Mouse (Mus musculus): ENCODE measurements around the gene A930018P22Rik. TPM values are rescaled to one million over a fixed set of nuclear protein-coding genes. Genes with fewer than 3 reads are reported as not detected.
"Not testable (repeated sequence)": the region's sequence is repeated elsewhere in the genome, so short reads cannot be mapped to it uniquely, and the experiment has no call there.

The A930018P22Rik gene
- polyA plus RNA-seq, 1 experiment, result not detected

DNA sequence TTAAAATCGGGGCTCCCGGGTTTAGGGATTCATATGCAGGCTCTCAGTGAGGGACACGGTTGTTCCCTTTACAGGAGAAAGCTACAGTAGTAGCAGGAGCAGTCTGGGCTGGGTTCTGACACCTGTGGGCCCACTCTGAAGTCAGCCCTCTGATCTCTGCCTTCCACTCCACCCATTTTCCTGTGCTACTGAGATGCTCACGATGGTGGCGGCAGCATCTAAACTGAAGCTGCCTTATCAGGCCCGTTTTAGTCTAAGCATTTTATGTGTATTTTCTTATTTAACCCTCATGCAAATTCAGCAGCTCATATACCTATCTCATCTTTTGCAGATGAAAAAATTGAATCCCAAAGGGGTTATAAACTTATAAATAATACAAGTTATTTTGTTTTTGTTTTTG is 17.8 kb upstream of the A930018P22Rik start:
- Histone ChIP-seq H3K36me3 (ENCODE audit: control insufficient read depth, insufficient read depth, low read length) (no peaks in the 10 kb centered on the region), H3K4me1 (ENCODE audit: control insufficient read depth, insufficient read depth, insufficient read length) (no peaks in the 10 kb centered on the region), H3K27ac (ENCODE audit: insufficient read depth, low read length) (no peak overlapping the region), H3K4me3 (ENCODE audit: extremely low read depth, insufficient read depth, insufficient read length) (no peak overlapping the region), H3K27me3 (ENCODE audit: control insufficient read depth, insufficient read depth, low read length) (no peaks in the 10 kb centered on the region)
- no peak for DNase-seq (ENCODE audit: low read depth in 1 of 2, low spot score in 2 of 2)
- 81% methylated on average over 6 of the region's 6 CpGs for WGBS
- TF ChIP-seq CTCF (IDR thresholded peaks at IDR 0.05; ENCODE audit: extremely low read depth, insufficient read depth, insufficient read length, insufficient replicate concordance) (no peak), POLR2A (IDR thresholded peaks at IDR 0.05; ENCODE audit: low read depth, low read length) (no peak)

GRCm38 (mm10) chr2:104109021-104109420 is 13.5 kb upstream of the A930018P22Rik start:
- H3K4me1 ChIP-seq (ENCODE audit: control insufficient read depth, insufficient read depth, insufficient read length); DNase-seq (ENCODE audit: low read depth in 1 of 2, low spot score in 2 of 2); H3K27ac ChIP-seq (ENCODE audit: insufficient read depth, low read length); H3K4me3 ChIP-seq (ENCODE audit: extremely low read depth, insufficient read depth, insufficient read length); H3K27me3 ChIP-seq (ENCODE audit: control insufficient read depth, insufficient read depth, low read length); H3K36me3 ChIP-seq (ENCODE audit: control insufficient read depth, insufficient read depth, low read length): not testable (repeated sequence)
- 91% methylated on average over 2 of the region's 2 CpGs for WGBS

DNA sequence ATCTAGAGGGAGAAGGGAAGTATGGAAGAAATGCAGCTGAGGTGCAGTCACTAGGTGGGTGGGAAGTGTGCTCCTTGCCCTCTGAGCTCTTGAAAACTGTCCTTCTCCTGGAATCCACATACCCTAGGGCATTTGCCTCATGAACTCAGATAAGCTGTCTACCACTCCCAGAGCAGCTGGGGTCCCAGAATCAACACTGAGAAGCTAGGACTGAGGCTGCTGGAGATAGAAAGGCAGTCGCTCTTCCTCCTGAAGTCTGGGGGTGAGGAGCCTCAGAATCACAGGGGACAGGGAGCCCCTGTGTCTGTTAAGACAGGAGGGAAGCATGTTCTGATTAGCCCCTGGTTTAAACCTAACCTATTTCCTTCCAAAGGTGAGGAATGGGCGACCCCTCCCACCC is 13.0 kb upstream of the A930018P22Rik start:
- Histone ChIP-seq H3K4me3 (ENCODE audit: extremely low read depth, insufficient read depth, insufficient read length) (no peak overlapping the region), H3K4me1 (ENCODE audit: control insufficient read depth, insufficient read depth, insufficient read length) (no peaks in the 10 kb centered on the region), H3K36me3 (ENCODE audit: control insufficient read depth, insufficient read depth, low read length) (no peaks in the 10 kb centered on the region), H3K27me3 (ENCODE audit: control insufficient read depth, insufficient read depth, low read length) (0 out of 2 replicates have a peak, but pooled peaks cover 1% of the 10 kb centered on the region), H3K27ac (ENCODE audit: insufficient read depth, low read length) (no peak overlapping the region)
- no peak for TF ChIP-seq CTCF (IDR thresholded peaks at IDR 0.05; ENCODE audit: extremely low read depth, insufficient read depth, insufficient read length, insufficient replicate concordance)
- DNase-seq (ENCODE audit: low read depth in 1 of 2, low spot score in 2 of 2), result no peak
- WGBS, result 92% methylated on average over 2 of the region's 2 CpGs

GRCm38 (mm10) chr2:104110031-104110430 is 12.5 kb upstream of the A930018P22Rik start:
- TF ChIP-seq CTCF (IDR thresholded peaks at IDR 0.05; ENCODE audit: extremely low read depth, insufficient read depth, insufficient read length, insufficient replicate concordance) (no peak), POLR2A (IDR thresholded peaks at IDR 0.05; ENCODE audit: low read depth, low read length) (no peak)
- WGBS, result 72% methylated on average over 4 of the region's 4 CpGs
- H3K27me3 ChIP-seq (ENCODE audit: control insufficient read depth, insufficient read depth, low read length), result 0 out of 2 replicates have a peak, but pooled peaks cover 1% of the 10 kb centered on the region
- no peak for DNase-seq (ENCODE audit: low read depth in 1 of 2, low spot score in 2 of 2)
- H3K27ac ChIP-seq (ENCODE audit: insufficient read depth, low read length), result no peak overlapping the region
- H3K4me1 ChIP-seq (ENCODE audit: control insufficient read depth, insufficient read depth, insufficient read length), result no peaks in the 10 kb centered on the region
- H3K4me3 ChIP-seq (ENCODE audit: extremely low read depth, insufficient read depth, insufficient read length), result no peak overlapping the region
- H3K36me3 ChIP-seq (ENCODE audit: control insufficient read depth, insufficient read depth, low read length), result no peaks in the 10 kb centered on the region

DNA sequence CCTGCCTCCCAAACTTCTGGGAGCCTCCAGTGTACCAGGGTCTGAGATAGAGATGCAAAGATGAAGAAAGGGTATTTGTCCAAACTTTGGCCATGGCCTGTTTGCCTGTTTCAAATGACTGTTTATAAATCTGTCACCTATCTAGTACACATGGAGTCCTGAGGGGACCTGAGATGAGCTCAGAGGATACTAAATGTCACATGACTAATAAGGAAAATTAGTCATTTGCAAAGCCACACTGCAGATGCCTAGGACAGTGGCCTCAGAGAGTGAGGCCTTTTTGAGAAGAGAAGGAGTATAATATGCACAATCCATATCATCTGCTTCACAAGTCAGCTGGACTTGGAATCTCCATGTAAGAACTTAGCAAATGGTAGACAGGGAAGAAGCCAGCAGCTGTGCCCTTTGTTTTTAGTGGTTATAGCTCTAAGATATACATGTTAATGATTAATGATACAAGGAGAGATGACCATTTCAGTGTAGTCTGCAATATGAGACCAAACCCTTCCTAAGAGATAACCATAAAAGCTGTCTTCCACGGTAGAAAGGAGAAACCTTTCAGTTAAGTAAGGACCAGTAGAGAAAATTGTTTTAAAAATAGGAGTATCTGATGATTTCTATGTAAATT is 11.3 kb upstream of the A930018P22Rik start:
- H3K4me3 ChIP-seq (ENCODE audit: extremely low read depth, insufficient read depth, insufficient read length); DNase-seq (ENCODE audit: low read depth in 1 of 2, low spot score in 2 of 2); H3K4me1 ChIP-seq (ENCODE audit: control insufficient read depth, insufficient read depth, insufficient read length); H3K36me3 ChIP-seq (ENCODE audit: control insufficient read depth, insufficient read depth, low read length); H3K27me3 ChIP-seq (ENCODE audit: control insufficient read depth, insufficient read depth, low read length); H3K27ac ChIP-seq (ENCODE audit: insufficient read depth, low read length): not testable (repeated sequence)
- WGBS, result no CpG with 5 or more reads among the region's 1 CpGs

- not testable (repeated sequence) for H3K4me3 ChIP-seq (ENCODE audit: extremely low read depth, insufficient read depth, insufficient read length); H3K27ac ChIP-seq (ENCODE audit: insufficient read depth, low read length); DNase-seq (ENCODE audit: low read depth in 1 of 2, low spot score in 2 of 2); H3K27me3 ChIP-seq (ENCODE audit: control insufficient read depth, insufficient read depth, low read length); H3K4me1 ChIP-seq (ENCODE audit: control insufficient read depth, insufficient read depth, insufficient read length); H3K36me3 ChIP-seq (ENCODE audit: control insufficient read depth, insufficient read depth, low read length)
Observed at GRCm38 (mm10) chr2:104113563-104113962, 9.0 kb upstream of the A930018P22Rik start.

- Histone ChIP-seq H3K36me3 (ENCODE audit: control insufficient read depth, insufficient read depth, low read length) (no peaks in the 10 kb centered on the region), H3K4me1 (ENCODE audit: control insufficient read depth, insufficient read depth, insufficient read length) (no peaks in the 10 kb centered on the region), H3K27ac (ENCODE audit: insufficient read depth, low read length) (no peak overlapping the region), H3K27me3 (ENCODE audit: control insufficient read depth, insufficient read depth, low read length) (0 out of 2 replicates have a peak, but pooled peaks cover 1% of the 10 kb centered on the region), H3K4me3 (ENCODE audit: extremely low read depth, insufficient read depth, insufficient read length) (no peak overlapping the region)
- no peak for DNase-seq (ENCODE audit: low read depth in 1 of 2, low spot score in 2 of 2)
- WGBS, result 89% methylated on average over 3 of the region's 3 CpGs
- TF ChIP-seq CTCF (IDR thresholded peaks at IDR 0.05; ENCODE audit: extremely low read depth, insufficient read depth, insufficient read length, insufficient replicate concordance) (no peak), POLR2A (IDR thresholded peaks at IDR 0.05; ENCODE audit: low read depth, low read length) (no peak)
Observed at GRCm38 (mm10) chr2:104114898-104115297, 7.7 kb upstream of the A930018P22Rik start.

DNA sequence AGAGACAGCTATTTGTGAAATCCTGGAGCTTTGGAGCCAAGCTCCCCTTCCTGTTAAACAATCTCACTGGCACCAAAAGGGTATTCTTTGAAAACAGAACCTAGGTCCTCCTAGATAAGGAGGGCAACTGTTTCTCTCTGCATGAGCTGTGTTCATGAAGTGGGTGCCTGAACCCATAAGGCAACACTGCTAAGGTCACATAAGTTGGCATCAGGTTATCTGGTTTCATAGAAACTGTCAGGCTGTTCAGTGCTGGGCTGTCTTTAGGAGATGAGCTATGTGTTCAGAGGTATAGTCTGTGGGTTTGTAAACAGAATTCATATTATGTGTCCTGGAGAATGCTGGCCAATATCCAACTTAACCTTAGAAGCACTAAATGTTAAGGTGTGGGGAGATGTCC is 5.4 kb upstream of the A930018P22Rik start:
- DNase-seq (ENCODE audit: low read depth in 1 of 2, low spot score in 2 of 2); H3K27ac ChIP-seq (ENCODE audit: insufficient read depth, low read length); H3K4me1 ChIP-seq (ENCODE audit: control insufficient read depth, insufficient read depth, insufficient read length): not testable (repeated sequence)

More for the DNA sequence above, 5.4 kb upstream of the A930018P22Rik start:
- H3K4me3 ChIP-seq (ENCODE audit: extremely low read depth, insufficient read depth, insufficient read length); H3K27me3 ChIP-seq (ENCODE audit: control insufficient read depth, insufficient read depth, low read length); H3K36me3 ChIP-seq (ENCODE audit: control insufficient read depth, insufficient read depth, low read length): not testable (repeated sequence)
